Mouse (Mus musculus) liver, embryonic 12.5 days (tissue): ENCODE data around the gene Ces1a. TPM values are rescaled to one million over a fixed set of nuclear protein-coding genes. Genes with fewer than 3 reads are reported as not detected.

ENCODE experiments used
- ATAC-seq: fragments of 200-750 bp; cut with Nextera tagmentation; 2 replicates; pipeline ENCODE4 v1.8.0; 2017; ENCODE audit warnings: moderate number of reproducible peaks, mild to moderate bottlenecking, moderate library complexity
- H3K27ac ChIP-seq: fragments of 300-500 bp; sonication (generic); 2 replicates; pipeline ENCODE4 v1.5.1; 2016; ENCODE audit warnings: mild to moderate bottlenecking
- H3K27me3 ChIP-seq: fragments of 300-500 bp; sonication (generic); replicated peaks from 2 replicates; pipeline ENCODE4 v1.6.1; 2016; ENCODE audit warnings: mild to moderate bottlenecking, moderate library complexity
- H3K36me3 ChIP-seq: fragments of 300-500 bp; sonication (generic); 2 replicates; pipeline ENCODE4 v1.6.1; 2016; ENCODE audit warnings: mild to moderate bottlenecking, moderate library complexity
- H3K4me1 ChIP-seq: fragments of 300-500 bp; sonication (generic); 2 replicates; pipeline ENCODE4 v1.6.1; 2016
- H3K4me2 ChIP-seq: fragments of 300-500 bp; sonication (generic); 2 replicates; pipeline ENCODE4 v1.6.1; 2016; ENCODE audit warnings: mild to moderate bottlenecking, moderate library complexity
- H3K4me3 ChIP-seq: fragments of 300-500 bp; sonication (generic); 2 replicates; pipeline ENCODE4 v1.5.1; 2016; ENCODE audit warnings: mild to moderate bottlenecking, moderate library complexity
- H3K9ac ChIP-seq: fragments of 300-500 bp; sonication (generic); 2 replicates; pipeline ENCODE4 v1.6.1; 2016; ENCODE audit warnings: mild to moderate bottlenecking, moderate library complexity
- H3K9me3 ChIP-seq: fragments of 300-500 bp; sonication (generic); replicated peaks from 2 replicates; pipeline ENCODE4 v1.6.1; 2016; ENCODE audit warnings: mild to moderate bottlenecking, moderate library complexity
- WGBS: fragments of 180-500 bp; shearing (Covaris S2); methylation state at CpG from one replicate; pipeline ENCODE4 v1.1.7; 2016; ENCODE audit not compliant: insufficient replicate concordance; 5-methylcytosine and 5-hydroxymethylcytosine counted together
- polyA plus RNA-seq: library from polyadenylated mRNA; unstranded; fragments of >200 nt; fragmentation: Nextera tagmentation; extraction: Ambion mirVana; gene quantifications from 2 replicates; pipeline ENCODE4 v1.2.1, GENCODE M21; 2016

Gene Ces1a
- polyA plus RNA-seq, 1 experiment from 2014 or later = not detected

- Histone ChIP-seq H3K27ac (no peak overlapping the region), H3K4me2 (no peak overlapping the region), H3K9me3 (no peaks in the 10 kb centered on the region), H3K27me3 (no peaks in the 10 kb centered on the region), H3K36me3 (no peaks in the 10 kb centered on the region), H3K4me3 (no peak overlapping the region), H3K4me1 (no peaks in the 10 kb centered on the region), H3K9ac (no peak overlapping the region)
- 65% methylated on average over 5 of the region's 5 CpGs for WGBS
- no peak for ATAC-seq
Measured at GRCm38 (mm10) chr8:92976656-92977055, 71.3 kb downstream of the Ces1a start.

GRCm38 (mm10) chr8:92972949-92973348 lies 75.0 kb downstream of the Ces1a start:
- Histone ChIP-seq H3K4me1 (no peaks in the 10 kb centered on the region), H3K4me2 (no peak overlapping the region), H3K36me3 (no peaks in the 10 kb centered on the region), H3K27ac (no peak overlapping the region), H3K4me3 (no peak overlapping the region), H3K9ac (no peak overlapping the region), H3K27me3 (no peaks in the 10 kb centered on the region), H3K9me3 (no peaks in the 10 kb centered on the region)
- 70% methylated on average over 5 of the region's 5 CpGs for WGBS
- no peak for ATAC-seq

Other genes starting within 250 kb of the Ces1a start
- gene Mmp2, start 220.9 kb downstream of the Ces1a start, polyA plus RNA-seq = 22.6 and 25.3 TPM in 2 replicates
- 4.8 and 5.0 TPM in 2 replicates for gene Lpcat2, start 192.9 kb downstream of the Ces1a start, polyA plus RNA-seq
- not detected in 2 replicates for gene Capns2, start 146.8 kb downstream of the Ces1a start, polyA plus RNA-seq
- gene Slc6a2, start 88.1 kb downstream of the Ces1a start, polyA plus RNA-seq = not detected in 2 replicates
- not detected in 2 replicates for gene Ces1b, start 31.8 kb upstream of the Ces1a start, polyA plus RNA-seq
- gene Ces1c, start 83.1 kb upstream of the Ces1a start, polyA plus RNA-seq = 0.13 and 0.21 TPM in 2 replicates
- gene Ces1d, start 149.6 kb upstream of the Ces1a start, polyA plus RNA-seq = 1.5 and 1.8 TPM in 2 replicates
- gene Ces1e, start 181.4 kb upstream of the Ces1a start, polyA plus RNA-seq = 0.11 TPM in 1 of 2 replicates, not detected in the other
- 0.11 and 0.15 TPM in 2 replicates for gene Ces1f, start 231.6 kb upstream of the Ces1a start, polyA plus RNA-seq